Mouse (Mus musculus) cerebellum, postnatal 4 days (tissue): ENCODE measurements around the gene Vmn1r236.

Experiments used
- DNase-seq, 2 experiments: peaks; one replicate each; pipeline ENCODE4 v3.0.0; 2022; ENCODE audit warnings: low spot score in 2 of 2, mixed read lengths in 1 of 2

Gene Vmn1r236

DNA sequence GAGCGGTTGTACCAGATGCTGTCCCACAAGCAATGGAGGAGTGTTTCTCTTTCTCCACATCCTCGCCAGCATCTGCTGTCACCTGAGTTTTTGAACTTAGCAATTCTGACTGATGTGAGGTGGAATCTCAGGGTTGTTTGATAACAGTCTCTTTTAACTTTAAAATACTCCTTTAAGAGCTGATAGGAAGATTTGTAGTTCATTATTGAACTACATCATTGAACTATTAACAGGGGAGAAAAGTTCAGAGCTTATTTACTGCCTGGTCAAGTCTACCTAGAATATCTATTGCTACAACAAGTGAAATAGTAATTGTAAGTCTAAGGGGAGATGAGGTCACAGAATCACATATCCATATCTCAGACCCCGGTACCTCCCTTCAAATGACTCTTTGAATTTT is at the start of gene Vmn1r236:
Gene Vmn1r236 (plus strand): TSS at position 301 of the 400 bp plus-strand sequence.
- no peak for DNase-seq

DNA sequence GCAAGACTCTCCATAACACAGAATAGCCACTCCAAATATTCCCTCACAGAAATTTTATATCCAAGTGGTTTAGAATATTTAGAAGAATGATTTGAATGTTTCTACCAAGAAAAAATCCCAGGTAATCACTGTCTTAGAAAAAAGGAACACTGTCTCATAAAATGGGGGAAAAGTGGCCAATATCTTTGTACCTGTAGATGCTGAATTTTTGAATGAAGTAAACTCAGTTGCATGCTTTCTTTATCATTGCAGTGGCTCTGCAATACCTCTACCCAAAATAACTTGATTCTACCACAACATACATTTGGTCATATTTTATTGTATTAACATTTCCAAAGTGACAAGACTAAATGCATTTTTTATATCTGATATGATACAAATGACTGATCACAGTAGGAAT is 26.6 kb upstream of the Vmn1r236 start, which contains the start of gene Vmn1r235:
Gene Vmn1r235 (plus strand): TSS at position 301 of the 400 bp plus-strand sequence.
- DNase-seq: no peak

DNA sequence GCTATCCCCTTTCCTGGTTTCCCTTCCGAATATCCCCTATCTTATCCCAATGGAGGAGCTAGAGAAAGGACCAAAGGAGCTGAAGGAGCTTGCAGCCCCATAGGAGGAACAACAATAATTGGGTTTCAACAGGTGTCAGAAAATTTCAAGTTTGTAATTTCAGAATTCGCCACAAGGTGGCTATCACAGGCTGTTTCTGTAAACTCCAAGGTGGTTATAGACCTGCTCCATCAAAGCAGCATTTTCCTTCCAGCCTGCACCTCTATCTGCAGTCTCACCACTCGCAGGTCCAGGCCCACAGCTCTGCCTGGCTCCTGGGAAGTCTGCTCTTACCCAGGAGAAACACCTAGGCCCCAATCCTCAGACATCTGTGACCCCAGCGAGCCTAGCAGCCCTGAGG is 10.6 kb upstream of the Vmn1r236 start:
- DNase-seq: peak in 1 of 2 experiments; percentile 57

DNA sequence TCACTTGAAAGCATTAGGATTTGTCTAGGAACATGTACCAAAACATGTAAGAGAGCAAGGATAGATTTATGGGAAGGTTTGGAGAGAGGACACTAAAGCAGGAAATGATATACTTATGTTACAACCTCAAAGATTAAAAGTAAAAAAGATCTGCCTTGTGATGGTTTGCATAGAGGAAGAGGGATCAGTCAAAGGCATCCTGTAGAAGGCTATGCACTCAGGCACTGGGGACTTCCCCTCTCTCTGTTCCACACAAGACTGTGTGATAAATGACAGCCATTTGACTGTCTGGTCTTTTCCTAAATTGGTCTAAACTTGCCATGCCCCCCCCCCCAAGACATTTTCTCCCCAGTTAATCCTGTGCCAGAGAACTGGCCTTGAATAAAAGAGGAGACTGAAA is 1.7 kb downstream of the Vmn1r236 start:
- DNase-seq: no peak

DNA sequence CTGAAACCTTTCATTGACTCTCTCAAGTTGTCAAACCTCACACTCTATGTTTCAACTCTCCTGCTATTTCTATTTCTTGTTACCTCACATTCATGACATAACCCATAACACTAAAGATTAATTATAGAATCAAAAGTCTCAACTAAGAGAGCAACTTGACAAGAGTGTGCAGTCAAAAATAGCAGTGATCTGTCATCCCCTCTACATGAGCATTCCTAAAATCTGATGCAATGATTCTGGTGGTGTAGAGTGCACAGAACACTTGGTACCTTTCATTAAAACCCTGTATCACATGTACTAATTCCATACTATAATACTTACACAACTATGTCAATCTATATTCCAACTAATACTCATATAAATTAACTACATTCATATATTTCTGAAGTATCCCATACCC is 7.0 kb downstream of the Vmn1r236 start:
- DNase-seq: no peak

DNA sequence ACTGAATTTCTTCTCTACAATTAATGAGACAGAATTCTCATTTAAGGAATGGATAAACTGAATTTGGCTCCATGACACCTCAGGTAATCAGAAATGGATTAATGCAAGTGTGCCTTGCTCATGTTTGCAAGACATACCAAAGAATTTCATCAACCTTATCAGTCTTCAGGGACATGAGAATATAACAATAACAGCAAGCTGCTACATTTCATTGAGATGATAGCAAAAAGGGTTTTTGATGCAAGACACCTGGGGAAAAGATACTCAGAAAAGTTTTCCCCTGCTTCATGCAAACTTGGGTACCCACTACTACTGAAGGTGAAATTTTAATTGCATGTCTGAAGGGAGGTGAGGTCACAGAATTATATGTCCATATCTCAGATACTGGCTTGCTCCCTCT is 28.8 kb downstream of the Vmn1r236 start, which contains the start of gene Vmn1r237:
Gene Vmn1r237 (plus strand): TSS at position 301 of the 400 bp plus-strand sequence.
- no peak for DNase-seq
